ENCODE assay signal across 21 mouse cellular contexts in the genomic region with DNA sequence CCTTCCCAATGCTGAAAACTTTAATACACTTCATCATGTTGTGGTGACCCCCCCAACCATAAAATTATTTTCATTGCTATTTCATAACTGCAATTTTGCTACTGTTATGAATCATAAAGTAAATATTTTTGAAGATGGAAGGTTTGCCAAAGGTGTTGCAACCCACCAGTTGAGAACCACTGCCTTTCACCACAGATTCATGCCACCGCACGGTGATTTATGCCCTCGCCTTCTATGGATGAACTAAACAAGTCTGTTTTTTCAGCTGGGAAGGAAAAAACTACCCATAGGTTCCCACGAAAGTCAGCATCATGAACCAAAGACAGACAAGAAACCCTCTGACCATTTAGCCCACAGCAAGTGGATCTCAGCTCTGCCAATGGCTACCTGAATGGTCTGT. TPM values are rescaled to one million over a fixed set of nuclear protein-coding genes. Genes with fewer than 3 reads are reported as not detected.
DNase-seq lines count a peak whose midpoint lies in the region; ATAC-seq and TF ChIP-seq lines count a peak whose summit lies in the region.
"Had no signal": no experiment of that assay in that cellular context is flagged by ENCODE, and none has a peak within 500 bp of the region (broad histone marks: within the 10 kb centered on the region; RNA-seq: fewer than 3 reads in every experiment).

No protein-coding gene starts in this region.

- DNase-seq in kidney, postnatal 0 days (ENCODE audit: low spot score) = no peak
- DNase-seq in kidney, adult 18-20 months = no peak
- DNase-seq in lung, postnatal 10 days = no peak
- DNase-seq in 416B (ENCODE audit: low read depth) = peak; percentile 36
- peak; percentile 85 for DNase-seq in fat pad, adult 2 months (ENCODE audit: extremely low read depth, low read depth, low spot score)
- DNase-seq in frontal cortex, postnatal 25 days (ENCODE audit: low spot score in 2 of 2) = no peak
- DNase-seq: cerebellum, adult 11-12 months; cerebellum, postnatal 14 days; embryo, embryonic 11 days; gastrocnemius, postnatal 25 days; liver, postnatal 0 days had no signal

- H3K36me3 ChIP-seq in kidney, postnatal 0 days (ENCODE audit: insufficient read depth, low read length) = no peaks in the 10 kb centered on the region
- no peaks in the 10 kb centered on the region for H3K36me3 ChIP-seq in lung, embryonic 16.5 days (ENCODE audit: control insufficient read depth, insufficient read depth, low read length)
- no peaks in the 10 kb centered on the region for H3K36me3 ChIP-seq in forebrain, embryonic 13.5 days (ENCODE audit: poor library complexity, severe bottlenecking)
- H3K36me3 ChIP-seq: forebrain, embryonic 10.5 days; heart, embryonic 10.5 days; hindbrain, embryonic 10.5 days; limb, embryonic 15.5 days; midbrain, embryonic 15.5 days; neural tube, embryonic 15.5 days had no signal

- no peak for ATAC-seq in kidney, postnatal 0 days (replicated peaks; ENCODE audit: low FRiP score, low read depth)
- ATAC-seq in lung, embryonic 16.5 days (ENCODE audit: low read depth) = no peak
- no peak for ATAC-seq in forebrain, embryonic 13.5 days
- ATAC-seq: CD4-positive, CD25-positive, alpha-beta regulatory T cell, adult 4 months; liver, postnatal 0 days; midbrain, embryonic 15.5 days had no signal

- H3K27me3 ChIP-seq in kidney, postnatal 0 days (ENCODE audit: insufficient read depth, low read length) = no peaks in the 10 kb centered on the region
- no peaks in the 10 kb centered on the region for H3K27me3 ChIP-seq in lung, embryonic 16.5 days (ENCODE audit: control insufficient read depth, insufficient read depth, low read depth, low read length)
- 0 out of 2 replicates have a peak, but pooled peaks cover 5% of the 10 kb centered on the region for H3K27me3 ChIP-seq in forebrain, embryonic 13.5 days
- H3K27me3 ChIP-seq: limb, embryonic 15.5 days; midbrain, embryonic 15.5 days; neural tube, embryonic 15.5 days had no signal

- no peaks in the 10 kb centered on the region for H3K9me3 ChIP-seq in kidney, postnatal 0 days (replicated peaks; ENCODE audit: low read length)
- H3K9me3 ChIP-seq in lung, embryonic 16.5 days (ENCODE audit: control insufficient read depth, low read length) = no peaks in the 10 kb centered on the region
- H3K9me3 ChIP-seq in forebrain, embryonic 13.5 days (replicated peaks) = no peaks in the 10 kb centered on the region
- H3K9me3 ChIP-seq: forebrain, embryonic 10.5 days; heart, embryonic 10.5 days; hindbrain, embryonic 10.5 days; limb, embryonic 15.5 days; midbrain, embryonic 15.5 days; neural tube, embryonic 15.5 days had no signal

- 0 out of 2 replicates have a peak overlapping the region, but pooled peaks have one; percentile 20 for H3K27ac ChIP-seq in kidney, postnatal 0 days
- H3K27ac ChIP-seq in lung, embryonic 16.5 days (ENCODE audit: low read length) = peak overlapping the region; percentile 32
- H3K27ac ChIP-seq in forebrain, embryonic 13.5 days = no peak overlapping the region
- H3K27ac ChIP-seq: forebrain, embryonic 10.5 days; heart, embryonic 10.5 days; hindbrain, embryonic 10.5 days; limb, embryonic 15.5 days; midbrain, embryonic 15.5 days; neural tube, embryonic 15.5 days had no signal

- H3K4me3 ChIP-seq in kidney, postnatal 0 days (replicated peaks; ENCODE audit: low read depth, low read length) = no peak overlapping the region
- no peak overlapping the region for H3K4me3 ChIP-seq in lung, embryonic 16.5 days (ENCODE audit: low read length)
- H3K4me3 ChIP-seq in forebrain, embryonic 13.5 days = no peak overlapping the region
- H3K4me3 ChIP-seq: forebrain, embryonic 10.5 days; heart, embryonic 10.5 days; hindbrain, embryonic 10.5 days; limb, embryonic 15.5 days; midbrain, embryonic 15.5 days; neural tube, embryonic 15.5 days had no signal

- H3K4me1 ChIP-seq in kidney, postnatal 0 days (replicated peaks; ENCODE audit: insufficient read depth, low read length) = no peaks in the 10 kb centered on the region; the same call in 1 of the 2 replicates
- H3K4me1 ChIP-seq in lung, embryonic 16.5 days (replicated peaks; ENCODE audit: control insufficient read depth, insufficient read depth, low read length) = peaks cover 21% of the 10 kb centered on the region
- peaks cover 7% of the 10 kb centered on the region; the same call in 1 of the 2 replicates for H3K4me1 ChIP-seq in forebrain, embryonic 13.5 days

- H3K4me2 ChIP-seq in kidney, postnatal 0 days (ENCODE audit: low read length) = no peak overlapping the region
- no peak overlapping the region for H3K4me2 ChIP-seq in lung, embryonic 16.5 days (ENCODE audit: low read depth, low read length)
- H3K4me2 ChIP-seq in forebrain, embryonic 13.5 days = no peak overlapping the region
- H3K4me2 ChIP-seq: limb, embryonic 15.5 days; midbrain, embryonic 15.5 days; neural tube, embryonic 15.5 days had no signal

- TF ChIP-seq CTCF in kidney, postnatal 0 days (IDR thresholded peaks at IDR 0.05; ENCODE audit: low read depth) = no peak

- no peak overlapping the region for H3K9ac ChIP-seq in kidney, postnatal 0 days (ENCODE audit: low read depth, low read length)
- H3K9ac ChIP-seq in lung, embryonic 16.5 days (ENCODE audit: low read length) = no peak overlapping the region
- no peak overlapping the region for H3K9ac ChIP-seq in forebrain, embryonic 13.5 days
- H3K9ac ChIP-seq: limb, embryonic 15.5 days; liver, postnatal 0 days; midbrain, embryonic 15.5 days; neural tube, embryonic 15.5 days had no signal

- 74% methylated on average over 4 of the region's 4 CpGs for WGBS in kidney, postnatal 0 days
- 76% methylated on average over 4 of the region's 4 CpGs for WGBS in lung, embryonic 16.5 days
- WGBS in forebrain, embryonic 13.5 days = 95% methylated on average over 4 of the region's 4 CpGs

RNA-seq across cellular contexts. Expression of a gene that starts 24.2 kb away (rescaled TPM):
- 0.34 and 0.36 TPM in 2 replicates for polyA plus RNA-seq in kidney, postnatal 0 days (2015; fragmentation: Nextera tagmentation; extraction: Ambion mirVana)
- 0.09 and 0.10 TPM in 2 replicates for polyA plus RNA-seq in lung, embryonic 16.5 days (2015; fragmentation: Nextera tagmentation; extraction: Ambion mirVana)
- polyA plus RNA-seq in forebrain, embryonic 13.5 days (2015; fragmentation: Nextera tagmentation; extraction: Ambion mirVana) = not detected in 2 replicates
- polyA plus RNA-seq: forebrain, embryonic 10.5 days; heart, embryonic 10.5 days; heart, postnatal 0 days; hindbrain, embryonic 10.5 days; midbrain, embryonic 15.5 days had no signal

RNA-seq across cellular contexts. Expression of a gene that starts 34.9 kb away (rescaled TPM):
- 60.6 and 64.8 TPM in 2 replicates for polyA plus RNA-seq in kidney, postnatal 0 days (2015; fragmentation: Nextera tagmentation; extraction: Ambion mirVana)
- 86.3 and 103 TPM in 2 replicates for polyA plus RNA-seq in lung, embryonic 16.5 days (2015; fragmentation: Nextera tagmentation; extraction: Ambion mirVana)
- polyA plus RNA-seq in forebrain, embryonic 13.5 days (2015; fragmentation: Nextera tagmentation; extraction: Ambion mirVana) = 9.4 and 10.9 TPM in 2 replicates

RNA-seq across cellular contexts. Expression of a gene that starts 36.3 kb away (rescaled TPM):
- 0.05 TPM in 1 of 2 replicates, not detected in the other for polyA plus RNA-seq in kidney, postnatal 0 days (2015; fragmentation: Nextera tagmentation; extraction: Ambion mirVana)
- polyA plus RNA-seq in lung, embryonic 16.5 days (2015; fragmentation: Nextera tagmentation; extraction: Ambion mirVana) = 0.30 and 0.48 TPM in 2 replicates
- polyA plus RNA-seq in forebrain, embryonic 13.5 days (2015; fragmentation: Nextera tagmentation; extraction: Ambion mirVana) = 0.13 TPM in 1 of 2 replicates, not detected in the other
- polyA plus RNA-seq: CD4-positive, CD25-positive, alpha-beta regulatory T cell, adult 4 months; forebrain, embryonic 10.5 days; hindbrain, embryonic 10.5 days; limb, embryonic 15.5 days; neural tube, embryonic 15.5 days had no signal

Comparison
In these comparisons a context has a peak if more than half of its experiments do, and no peak if none do; other contexts are left out.
1. DNase-seq: peak in 416B (single experiment) and fat pad, adult 2 months (single experiment); none in kidney, postnatal 0 days (single experiment), kidney, adult 18-20 months (single experiment), lung, postnatal 10 days (single experiment) and frontal cortex, postnatal 25 days (0 of 2).